Mouse (Mus musculus): Measurements from ENCODE around the gene Zbtb20.

Gene Zbtb20

DNA sequence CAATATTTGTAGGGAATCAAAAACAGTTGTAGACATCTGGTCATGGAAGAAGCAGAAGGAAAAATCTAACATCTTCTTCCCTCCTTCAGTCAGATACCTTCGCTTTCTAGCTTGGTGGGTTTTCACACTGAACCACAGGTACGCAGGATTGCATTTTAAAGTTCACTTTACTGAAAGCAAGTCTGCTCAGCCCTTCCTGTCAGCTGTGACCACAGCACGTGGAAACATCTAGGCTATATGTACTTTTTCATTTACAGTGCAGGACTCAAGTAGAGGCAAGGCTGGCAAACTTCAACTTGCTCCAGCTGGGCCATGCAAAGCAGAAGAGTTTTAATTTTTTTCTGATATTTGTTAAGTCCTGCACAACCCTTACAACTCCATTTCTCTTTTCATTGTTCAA, 424.7 kb downstream of the Zbtb20 start:
- no peak for DNase-seq (ENCODE audit: low spot score in 2 of 2)

- DNase-seq (ENCODE audit: low spot score in 2 of 2) = no peak
Measured at GRCm38 (mm10) chr16:43302171-43302570, 426.5 kb downstream of the Zbtb20 start.

DNA sequence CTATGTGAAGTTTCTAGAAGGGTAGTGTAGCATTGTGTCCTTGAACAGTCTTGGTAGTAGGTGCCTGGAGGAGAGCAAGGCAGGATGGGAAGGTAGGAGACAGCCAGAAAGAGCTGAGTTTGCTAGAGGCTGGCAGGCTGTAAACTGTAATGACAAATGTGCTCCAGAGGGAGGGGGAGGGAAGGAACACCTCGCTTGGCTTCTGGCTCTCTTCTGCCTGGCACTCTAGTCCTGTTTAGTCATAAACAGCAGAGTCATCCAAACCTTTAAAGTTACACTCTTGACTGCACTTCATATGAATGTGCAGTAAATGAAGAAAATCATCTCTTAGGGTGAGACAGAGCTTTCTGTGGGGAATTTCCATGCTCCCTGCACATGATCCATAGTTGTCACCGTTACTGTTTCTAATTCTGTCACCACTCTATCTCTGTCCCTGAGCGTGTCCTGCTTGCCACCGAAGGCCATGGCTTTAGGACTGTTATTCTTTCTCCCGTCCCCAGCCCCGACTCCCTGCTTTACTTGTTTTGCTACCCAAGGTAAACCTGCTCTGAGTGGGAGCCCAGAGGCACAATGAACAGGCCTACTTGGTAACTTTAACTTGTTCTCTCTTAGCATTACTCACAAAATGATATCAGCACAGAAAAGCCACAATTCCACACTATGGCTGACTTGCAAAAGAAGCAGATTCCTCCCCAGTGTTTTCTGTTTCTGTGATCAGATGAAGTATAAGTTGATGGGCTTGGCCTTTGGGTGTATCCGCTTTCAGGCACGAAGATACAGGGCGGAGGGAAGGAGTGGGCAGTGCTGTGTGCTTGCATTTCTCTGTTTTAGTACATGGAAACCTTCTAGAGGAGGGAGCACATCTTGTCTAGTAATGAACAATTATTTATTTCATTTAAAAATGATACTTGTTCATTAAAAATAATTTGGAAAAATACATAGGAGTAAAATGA, 427.8 kb downstream of the Zbtb20 start:
- peak; percentile 25 to 36 for DNase-seq (ENCODE audit: low spot score in 2 of 2)

DNA sequence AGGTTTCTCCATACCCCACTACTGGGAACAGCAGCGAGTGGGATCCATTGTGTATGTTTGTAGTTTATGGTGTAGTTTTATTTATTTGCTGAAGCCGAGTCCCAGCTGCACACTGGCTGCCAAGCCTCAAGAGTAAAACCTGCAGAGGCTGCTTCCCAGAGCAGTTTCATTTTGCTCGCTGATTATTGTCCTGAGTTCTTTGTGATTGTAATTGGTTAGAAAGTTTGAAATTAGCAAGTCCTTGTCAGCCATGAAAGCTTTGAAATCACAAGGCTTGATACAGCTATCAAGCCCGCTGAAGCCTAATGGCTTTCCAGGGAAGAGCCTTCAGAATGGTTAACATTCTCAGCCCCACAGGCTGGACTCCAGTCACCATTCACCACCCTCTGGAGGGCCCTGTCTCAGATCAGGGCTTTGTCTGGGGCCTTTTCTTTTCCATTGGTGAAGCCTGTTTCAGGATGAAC, 434.3 kb downstream of the Zbtb20 start:
- DNase-seq (ENCODE audit: low spot score in 2 of 2) = no peak

DNA sequence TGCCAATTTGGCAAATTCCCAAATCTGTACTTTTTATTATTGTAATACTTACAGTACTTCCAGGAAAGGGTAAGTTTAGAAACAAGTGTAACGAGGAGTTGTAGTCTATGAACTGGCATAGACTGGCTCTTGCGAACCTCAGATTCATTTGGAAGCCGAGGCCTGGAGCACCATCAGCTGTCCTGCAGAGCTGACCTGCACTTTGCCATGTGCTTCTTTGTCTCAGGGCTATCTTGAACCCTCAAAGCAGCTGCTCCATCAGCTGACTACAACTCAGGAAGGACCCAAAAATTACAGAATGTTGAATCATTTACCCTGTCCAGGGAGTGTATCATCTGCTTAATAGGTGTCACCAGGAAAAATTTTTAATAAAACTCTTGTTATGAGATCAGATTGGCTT, 448.3 kb downstream of the Zbtb20 start:
- DNase-seq (ENCODE audit: low spot score in 2 of 2) = no peak

- DNase-seq (ENCODE audit: low spot score in 2 of 2) = no peak
Measured at GRCm38 (mm10) chr16:43328221-43328620, 452.5 kb downstream of the Zbtb20 start.

GRCm38 (mm10) chr16:43330206-43330605, 454.5 kb downstream of the Zbtb20 start:
- DNase-seq (ENCODE audit: low spot score in 2 of 2) = no peak

DNA sequence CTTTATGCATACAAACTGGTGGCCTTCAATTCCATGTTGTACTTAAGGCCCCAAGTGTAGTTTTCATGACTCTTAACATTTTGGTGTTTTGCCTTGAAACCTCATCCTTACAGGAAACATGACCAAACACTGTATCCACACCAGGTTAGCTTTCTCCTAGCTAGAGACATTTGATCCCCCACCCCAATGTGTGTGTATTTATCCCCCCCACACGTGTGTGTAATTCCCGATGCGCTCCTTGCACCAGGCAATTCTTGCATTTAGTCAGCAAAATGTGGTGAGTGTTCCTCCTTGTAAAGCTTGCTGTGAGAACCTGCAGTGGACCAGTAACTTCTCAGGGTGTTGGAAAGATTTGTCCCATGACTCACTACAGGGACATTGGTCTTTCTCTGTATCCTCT, 455.8 kb downstream of the Zbtb20 start:
- DNase-seq (ENCODE audit: low spot score in 2 of 2) = no peak

GRCm38 (mm10) chr16:43332734-43333133, 457.1 kb downstream of the Zbtb20 start:
- DNase-seq (ENCODE audit: low spot score in 2 of 2) = no peak

DNA sequence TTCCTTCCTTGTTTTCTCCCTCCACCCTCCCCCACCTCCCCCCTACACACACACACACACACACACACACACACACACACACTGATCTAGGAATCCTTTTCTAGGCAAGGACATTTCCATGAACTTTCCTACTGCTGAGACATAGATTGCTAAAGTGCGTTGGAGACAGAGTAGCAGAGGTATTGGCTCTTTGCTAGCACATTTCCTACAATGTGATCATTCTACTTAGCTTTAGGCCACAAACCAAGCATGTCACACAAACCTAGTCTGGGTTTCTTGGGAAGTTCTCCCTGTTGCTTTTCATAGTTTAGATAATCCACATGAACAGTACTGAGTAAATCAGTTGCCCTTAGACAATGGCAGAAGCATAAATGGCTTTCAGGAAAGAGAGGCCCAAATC, 457.6 kb downstream of the Zbtb20 start:
- no peak for DNase-seq (ENCODE audit: low spot score in 2 of 2)

DNA sequence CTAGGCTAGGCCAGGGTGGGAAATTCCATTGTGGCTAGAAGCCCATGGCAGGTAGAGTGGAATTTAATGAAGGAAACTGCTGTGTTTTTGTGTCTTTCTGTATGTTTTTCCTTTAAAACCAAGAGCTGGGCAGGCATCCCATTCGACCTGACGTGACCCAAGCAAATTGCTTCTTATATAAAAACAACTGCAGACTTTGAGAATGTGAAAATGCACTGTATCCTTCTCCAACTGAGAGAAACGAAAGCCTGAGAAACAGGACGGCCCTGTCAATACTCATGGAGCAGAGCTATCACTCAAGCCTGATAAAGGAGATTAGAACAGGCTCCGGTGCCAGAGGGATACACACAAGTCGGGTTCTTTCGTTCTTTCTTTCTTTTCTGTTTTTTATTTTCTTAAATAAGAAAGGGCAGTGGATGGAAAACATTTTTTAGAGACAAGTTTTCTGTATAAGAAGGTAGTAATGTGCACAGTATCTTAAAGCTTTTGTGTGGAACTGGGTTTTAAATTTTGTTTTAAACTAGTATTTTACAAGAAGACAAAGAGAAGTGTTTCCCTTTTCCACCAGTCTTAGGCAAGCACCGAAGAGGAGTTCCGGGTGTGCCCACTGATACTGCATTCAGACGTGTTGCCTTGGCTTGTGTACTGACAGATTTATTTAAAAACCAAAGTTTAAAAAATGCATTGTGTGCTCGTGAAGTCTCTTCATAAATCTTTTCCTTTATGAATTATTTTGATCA, 458.9 kb downstream of the Zbtb20 start:
- DNase-seq (ENCODE audit: low spot score in 2 of 2) = peak in 1 of 2 experiments; percentile 30

- DNase-seq (ENCODE audit: low spot score in 2 of 2) = peak in 1 of 2 experiments; percentile 19
Measured at GRCm38 (mm10) chr16:43335151-43335823, 459.6 kb downstream of the Zbtb20 start.

DNA sequence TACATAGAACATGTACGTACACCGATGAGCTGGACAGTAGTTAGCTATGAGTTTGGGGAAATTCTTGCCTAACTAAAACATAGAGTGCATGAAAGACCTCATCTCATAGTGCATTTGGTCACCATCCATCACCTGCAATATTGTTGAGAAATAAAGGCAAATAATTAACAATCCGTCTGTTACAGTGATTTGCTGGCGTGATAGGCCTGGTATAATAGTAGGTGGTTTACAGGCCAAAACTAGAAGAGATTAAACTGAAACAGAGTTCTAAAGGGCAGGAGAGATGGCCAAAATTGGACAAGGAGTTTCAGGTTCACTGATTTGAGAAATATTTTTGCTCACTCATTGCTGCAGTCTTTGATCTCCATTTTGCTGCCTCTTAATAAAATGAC, 460.1 kb downstream of the Zbtb20 start:
- no peak for DNase-seq (ENCODE audit: low spot score in 2 of 2)

- DNase-seq (ENCODE audit: low spot score in 2 of 2) = no peak
Measured at GRCm38 (mm10) chr16:43340712-43341111, 465.0 kb downstream of the Zbtb20 start.

DNA sequence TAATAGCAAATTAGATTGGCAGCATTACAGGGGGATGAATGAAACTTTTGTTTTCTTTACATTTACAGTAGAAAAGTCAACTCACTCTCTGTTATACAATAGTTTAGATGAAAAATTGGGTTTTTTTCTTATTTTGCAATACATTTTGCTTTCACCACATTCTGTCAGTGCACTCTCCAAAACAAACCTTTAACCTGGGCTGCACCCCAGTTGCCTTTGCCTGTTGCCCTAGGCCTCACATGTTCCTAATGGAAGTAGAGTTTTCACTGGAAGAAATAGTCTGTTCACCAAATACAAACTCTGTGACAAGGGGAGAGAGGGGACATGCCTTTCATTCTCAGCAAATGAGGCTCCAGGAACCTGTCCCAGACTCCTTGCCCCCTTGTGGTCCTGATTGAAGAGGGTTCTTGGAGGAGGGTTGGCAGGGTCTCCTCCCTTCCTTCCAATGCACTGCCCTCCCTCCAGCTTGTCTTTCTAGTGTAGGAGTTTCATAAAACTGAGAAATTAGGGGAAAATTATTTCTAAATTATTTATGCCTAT, 466.3 kb downstream of the Zbtb20 start:
- DNase-seq (ENCODE audit: low spot score in 2 of 2) = no peak

GRCm38 (mm10) chr16:43346094-43346493, 470.4 kb downstream of the Zbtb20 start:
- no peak for DNase-seq (ENCODE audit: low spot score in 2 of 2)

DNA sequence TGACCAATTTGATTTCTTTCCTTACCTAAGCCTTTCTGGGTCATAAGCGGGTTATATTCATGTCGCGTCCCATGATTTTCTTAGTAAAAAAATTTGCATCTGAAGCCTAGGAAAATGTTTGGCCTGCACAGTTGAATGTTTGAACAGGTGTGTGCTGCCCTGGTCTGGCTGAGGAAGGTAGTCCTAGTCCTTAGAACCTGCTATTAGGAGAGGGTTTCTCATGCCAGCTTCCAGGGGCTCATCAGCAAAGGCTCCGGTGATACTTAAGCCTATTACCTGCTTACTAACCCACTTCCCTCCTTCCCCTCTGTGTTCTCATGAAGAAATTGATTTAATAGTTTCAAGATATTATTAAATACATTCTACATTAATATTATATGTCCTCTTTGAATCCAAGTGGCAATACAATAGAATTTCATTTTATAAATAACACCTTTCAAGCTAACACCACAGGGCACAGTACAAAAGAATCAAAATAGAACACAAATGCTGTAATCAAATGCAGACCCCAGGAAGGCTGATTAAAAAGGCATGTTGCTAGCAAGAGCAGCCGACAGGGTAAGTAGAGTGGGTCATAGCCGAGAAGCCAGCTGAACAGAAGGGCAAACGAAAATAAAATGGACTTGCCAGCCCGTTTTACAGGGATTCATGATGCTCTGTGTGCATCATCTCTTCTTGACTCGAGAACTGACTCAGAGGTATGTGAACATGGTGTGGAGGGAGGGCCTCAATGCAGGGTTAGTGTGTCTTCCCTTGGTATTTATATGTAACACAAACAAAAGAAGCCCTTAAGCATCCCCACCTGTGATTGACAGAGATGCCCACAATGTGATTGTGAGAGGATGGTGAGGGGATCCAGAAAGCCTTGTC, 480.3 kb downstream of the Zbtb20 start:
- DNase-seq (ENCODE audit: low spot score in 2 of 2) = no peak

DNA sequence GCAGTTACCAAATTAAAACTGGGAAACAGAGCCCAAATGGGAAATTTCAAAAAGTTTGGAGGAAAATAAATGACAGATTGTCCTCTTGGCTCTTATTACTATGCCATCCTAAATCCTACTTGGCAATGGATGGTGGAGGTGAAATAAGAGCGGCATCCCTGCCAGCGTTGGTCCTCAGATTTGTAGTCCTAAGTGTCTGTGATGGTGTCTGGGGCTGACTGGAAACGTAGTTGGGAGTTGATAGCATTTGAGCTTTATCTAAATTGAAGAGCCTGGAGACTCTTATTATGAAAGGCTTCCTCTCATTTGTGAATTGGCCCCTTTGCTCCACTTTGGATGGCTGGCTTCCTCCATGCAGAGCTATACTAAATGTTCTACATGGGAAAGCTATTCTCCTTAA, 483.9 kb downstream of the Zbtb20 start:
- no peak for DNase-seq (ENCODE audit: low spot score in 2 of 2)

DNA sequence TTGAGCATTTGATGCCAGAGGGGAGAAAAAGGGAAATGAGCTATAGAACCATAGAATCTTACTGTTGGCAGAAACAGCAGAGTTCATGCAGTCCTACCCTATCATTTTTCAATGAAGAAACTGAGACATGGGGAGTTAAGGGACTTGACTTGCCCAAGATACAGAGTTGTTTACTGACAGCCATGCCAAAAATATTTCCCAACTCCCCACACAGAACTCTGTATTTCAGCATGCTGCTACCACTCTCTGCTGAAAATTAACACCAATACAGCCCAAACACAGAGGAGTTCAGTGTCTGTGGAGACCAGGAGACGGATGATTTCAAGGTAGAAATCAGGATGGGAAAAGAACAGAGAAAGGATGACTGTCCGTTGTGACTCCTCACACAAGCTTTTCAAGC, 484.4 kb downstream of the Zbtb20 start:
- no peak for DNase-seq (ENCODE audit: low spot score in 2 of 2)

- DNase-seq (ENCODE audit: low spot score in 2 of 2) = no peak
Measured at GRCm38 (mm10) chr16:43360838-43361480, 485.3 kb downstream of the Zbtb20 start.
